Mouse (Mus musculus) liver, embryonic 16.5 days (tissue): ENCODE measurements around the gene Ppp1r16b. TPM values are rescaled to one million over a fixed set of nuclear protein-coding genes. Genes with fewer than 3 reads are reported as not detected.

Source experiments
- ATAC-seq: fragments of 200-750 bp; cut with Nextera tagmentation; 2 replicates; pipeline ENCODE4 v1.8.0; 2017; ENCODE audit warnings: low read depth, mild to moderate bottlenecking, moderate number of reproducible peaks, moderate library complexity
- H3K27ac ChIP-seq: fragments of 300-500 bp; sonication (generic); 2 replicates; pipeline ENCODE4 v1.5.1; 2014; ENCODE audit warnings: mild to moderate bottlenecking, low read length
- H3K27me3 ChIP-seq: fragments of 300-500 bp; sonication (generic); 2 replicates; pipeline ENCODE4 v1.6.1; 2014; ENCODE audit warnings: low read depth, low read length, mixed read lengths; ENCODE audit not compliant: control insufficient read depth, insufficient read depth
- H3K36me3 ChIP-seq: fragments of 300-500 bp; sonication (generic); 2 replicates; pipeline ENCODE4 v1.6.1; 2014; ENCODE audit warnings: mild to moderate bottlenecking; ENCODE audit not compliant: control insufficient read depth, insufficient read depth
- H3K4me1 ChIP-seq: fragments of 300-500 bp; sonication (generic); 2 replicates; pipeline ENCODE4 v1.6.1; 2014; ENCODE audit warnings: low read depth, low read length, mixed read lengths; ENCODE audit not compliant: control insufficient read depth
- H3K4me2 ChIP-seq: fragments of 300-500 bp; sonication (generic); 2 replicates; pipeline ENCODE4 v1.6.1; 2014; ENCODE audit warnings: low read depth, low read length, mixed read lengths
- H3K4me3 ChIP-seq: fragments of 300-500 bp; sonication (generic); 2 replicates; pipeline ENCODE4 v1.5.1; 2014; ENCODE audit warnings: low read depth, mild to moderate bottlenecking, low read length
- H3K9ac ChIP-seq: fragments of 300-500 bp; sonication (generic); 2 replicates; pipeline ENCODE4 v1.6.1; 2014; ENCODE audit warnings: low read depth, low read length
- H3K9me3 ChIP-seq: fragments of 300-500 bp; sonication (generic); replicated peaks from 2 replicates; pipeline ENCODE4 v1.6.1; 2016; ENCODE audit warnings: low read length; ENCODE audit not compliant: control insufficient read depth
- WGBS: fragments of 180-500 bp; shearing (Covaris S2); extraction: QIAGEN DNeasy Blood & Tissue Kit; methylation state at CpG from one replicate; pipeline ENCODE4 v1.1.7; 2014; ENCODE audit not compliant: insufficient replicate concordance; 5-methylcytosine and 5-hydroxymethylcytosine counted together
- polyA plus RNA-seq: library from polyadenylated mRNA; unstranded; fragments of >200 nt; fragmentation: Nextera tagmentation; extraction: Ambion mirVana; gene quantifications from 2 replicates; pipeline ENCODE4 v1.2.1, GENCODE M21; 2015

Gene Ppp1r16b
- polyA plus RNA-seq, 1 experiment from 2014 or later = 1.6 TPM

DNA sequence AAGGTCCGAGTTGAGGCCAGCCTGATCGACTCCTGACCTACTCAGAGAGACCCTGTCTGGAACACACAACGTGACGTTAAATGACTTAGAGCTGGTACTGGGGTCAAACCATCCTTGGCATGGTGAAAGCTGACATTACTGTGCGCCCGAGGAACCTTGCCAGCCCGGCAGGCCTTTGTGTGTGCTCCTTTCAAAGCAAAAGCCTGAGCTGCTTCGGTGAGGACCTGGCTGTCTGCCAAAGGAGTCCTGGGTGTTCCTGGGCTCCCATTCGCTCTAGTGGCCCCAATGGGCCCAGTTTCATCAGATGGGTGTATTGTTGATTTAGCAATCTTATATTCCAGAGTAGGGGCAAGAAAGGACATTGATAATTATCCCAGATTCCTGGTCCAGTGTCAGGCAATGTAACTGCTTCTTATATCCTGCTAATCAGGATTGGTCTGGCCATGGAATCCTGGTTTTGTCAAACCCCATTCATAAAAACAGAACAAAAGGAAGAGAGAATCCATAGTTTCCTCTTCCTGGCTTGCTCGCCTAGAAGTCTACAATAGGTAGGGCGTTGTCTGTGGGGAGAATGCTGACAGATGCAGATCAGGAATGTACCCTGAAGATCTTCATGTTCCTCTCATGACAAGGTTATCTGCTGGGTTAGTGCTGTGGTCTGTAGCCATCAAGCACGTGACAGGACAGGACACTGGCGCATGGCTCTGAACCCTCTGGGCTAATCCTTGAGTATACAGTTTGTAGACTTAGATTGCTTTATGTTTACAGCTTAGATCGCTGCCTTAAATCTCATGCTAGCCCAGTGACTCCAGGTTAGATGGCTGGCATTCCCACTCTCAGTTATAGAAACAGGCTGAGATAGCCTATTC lies 122.0 kb downstream of the Ppp1r16b start:
- H3K4me2 ChIP-seq = no peak overlapping the region
- H3K4me3 ChIP-seq = no peak overlapping the region
- no peak overlapping the region for H3K27ac ChIP-seq
- H3K9ac ChIP-seq = no peak overlapping the region
- H3K36me3 ChIP-seq = peaks cover 36% of the 10 kb centered on the region
- WGBS = 79% methylated on average over 14 of the region's 14 CpGs
- no peaks in the 10 kb centered on the region for H3K4me1 ChIP-seq
- H3K9me3 ChIP-seq = no peaks in the 10 kb centered on the region
- ATAC-seq = 0 out of 2 replicates have a peak, but pooled peaks have one; percentile 17
- no peaks in the 10 kb centered on the region for H3K27me3 ChIP-seq

GRCm38 (mm10) chr2:158794494-158795004 lies 129.4 kb downstream of the Ppp1r16b start, which contains the start of gene Dhx35:
TSS of gene Dhx35 (plus strand) at chr2:158794807.
- H3K9me3 ChIP-seq = no peaks in the 10 kb centered on the region
- peak within 1 kb of the TSS; percentile 72 for H3K4me2 ChIP-seq
- WGBS = 0% methylated on average over 32 of the region's 33 CpGs
- no peaks in the 10 kb centered on the region for H3K36me3 ChIP-seq
- peaks cover 10% of the 10 kb centered on the region for H3K4me1 ChIP-seq
- H3K27ac ChIP-seq = peak within 1 kb of the TSS; percentile 82
- peak; percentile 98 for ATAC-seq
- H3K27me3 ChIP-seq = no peaks in the 10 kb centered on the region
- peak within 1 kb of the TSS; percentile 82 for H3K4me3 ChIP-seq
- H3K9ac ChIP-seq = peak within 1 kb of the TSS; percentile 74

GRCm38 (mm10) chr2:158795043-158795442 lies 129.8 kb downstream of the Ppp1r16b start:
- no peaks in the 10 kb centered on the region for H3K36me3 ChIP-seq
- H3K4me3 ChIP-seq = peak overlapping the region; percentile 82
- H3K9me3 ChIP-seq = peaks cover 2% of the 10 kb centered on the region; the same call in 1 of the 2 replicates
- peak overlapping the region; percentile 78; the same call in 1 of the 2 replicates for H3K27ac ChIP-seq
- ATAC-seq = no peak
- WGBS = 11% methylated on average over 15 of the region's 15 CpGs
- peak overlapping the region; percentile 72 for H3K4me2 ChIP-seq
- H3K9ac ChIP-seq = peak overlapping the region; percentile 74
- H3K27me3 ChIP-seq = no peaks in the 10 kb centered on the region
- H3K4me1 ChIP-seq = peaks cover 10% of the 10 kb centered on the region

- no peak overlapping the region for H3K4me2 ChIP-seq
- H3K27me3 ChIP-seq = no peaks in the 10 kb centered on the region
- H3K36me3 ChIP-seq = no peaks in the 10 kb centered on the region
- WGBS = 55% methylated on average over 2 of the region's 2 CpGs
- H3K9me3 ChIP-seq = peaks cover 2% of the 10 kb centered on the region; the same call in 1 of the 2 replicates
- H3K9ac ChIP-seq = no peak overlapping the region
- no peak overlapping the region for H3K4me3 ChIP-seq
- ATAC-seq = no peak
- H3K27ac ChIP-seq = no peak overlapping the region
- H3K4me1 ChIP-seq = peaks cover 10% of the 10 kb centered on the region
These were observed 130.7 kb downstream of the Ppp1r16b start for GRCm38 (mm10) chr2:158795875-158796274.

DNA sequence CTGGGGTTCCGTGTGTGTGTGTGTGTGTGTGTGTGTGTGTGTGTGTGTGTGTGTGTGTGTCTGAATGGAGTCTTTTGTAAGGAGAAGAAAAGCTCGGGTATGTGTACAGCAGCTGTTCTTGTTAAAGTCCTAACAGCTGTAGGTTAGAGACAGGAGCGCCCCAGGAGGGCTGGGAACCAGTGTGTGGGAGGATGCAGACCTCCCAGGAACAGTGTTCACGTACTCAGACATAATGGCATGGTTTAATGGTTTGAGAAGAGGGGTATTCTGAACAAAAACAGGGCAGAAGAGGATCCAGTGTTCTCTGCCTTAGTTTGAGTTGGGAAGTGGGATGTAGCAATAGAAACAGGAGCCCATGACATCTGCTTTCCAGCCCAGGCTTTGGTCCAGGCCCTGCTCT lies 134.1 kb downstream of the Ppp1r16b start:
- Histone ChIP-seq H3K4me3 (no peak overlapping the region), H3K4me2 (no peak overlapping the region), H3K9ac (no peak overlapping the region), H3K27me3 (no peaks in the 10 kb centered on the region), H3K9me3 (peaks cover 2% of the 10 kb centered on the region; the same call in 1 of the 2 replicates), H3K27ac (no peak overlapping the region), H3K4me1 (peaks cover 4% of the 10 kb centered on the region), H3K36me3 (no peaks in the 10 kb centered on the region)
- 68% methylated on average over 4 of the region's 4 CpGs for WGBS
- no peak for ATAC-seq

GRCm38 (mm10) chr2:158800788-158801187 lies 135.6 kb downstream of the Ppp1r16b start:
- Histone ChIP-seq H3K27ac (no peak overlapping the region), H3K36me3 (no peaks in the 10 kb centered on the region), H3K27me3 (no peaks in the 10 kb centered on the region), H3K4me1 (no peaks in the 10 kb centered on the region), H3K4me3 (no peak overlapping the region), H3K4me2 (no peak overlapping the region), H3K9ac (no peak overlapping the region), H3K9me3 (peaks cover 2% of the 10 kb centered on the region; the same call in 1 of the 2 replicates)
- no peak for ATAC-seq
- WGBS = 88% methylated on average over 8 of the region's 8 CpGs

GRCm38 (mm10) chr2:158803575-158803974 lies 138.4 kb downstream of the Ppp1r16b start:
- Histone ChIP-seq H3K27ac (no peak overlapping the region), H3K4me1 (no peaks in the 10 kb centered on the region), H3K9me3 (peaks cover 2% of the 10 kb centered on the region; the same call in 1 of the 2 replicates), H3K4me2 (no peak overlapping the region), H3K27me3 (no peaks in the 10 kb centered on the region), H3K9ac (no peak overlapping the region), H3K36me3 (no peaks in the 10 kb centered on the region), H3K4me3 (no peak overlapping the region)
- no peak for ATAC-seq
- WGBS = 73% methylated on average over 8 of the region's 8 CpGs

- H3K36me3 ChIP-seq = peaks cover 4% of the 10 kb centered on the region; the same call in 1 of the 2 replicates
- H3K27me3 ChIP-seq = no peaks in the 10 kb centered on the region
- no peak overlapping the region for H3K9ac ChIP-seq
- no peak overlapping the region for H3K4me2 ChIP-seq
- H3K4me1 ChIP-seq = no peaks in the 10 kb centered on the region
- H3K27ac ChIP-seq = no peak overlapping the region
- no peaks in the 10 kb centered on the region for H3K9me3 ChIP-seq
- no peak for ATAC-seq
- no peak overlapping the region for H3K4me3 ChIP-seq
These were observed 150.5 kb downstream of the Ppp1r16b start for GRCm38 (mm10) chr2:158815686-158816085.
